Mouse (Mus musculus) E14TG2a.4 (cell line): ENCODE results near the gene Dzip1.
A peak's percentile ranks its signal among the peaks of the same experiment; 100 is the strongest.

Experiments
- H3K27me3 ChIP-seq: 2 replicates; pipeline ENCODE4 v1.6.1; 2014; ENCODE audit warnings: low read length, control low read depth; ENCODE audit not compliant: insufficient read depth
- H3K36me3 ChIP-seq: 2 replicates; pipeline ENCODE4 v1.6.1; 2014; ENCODE audit warnings: low read length, control low read depth; ENCODE audit not compliant: insufficient read depth
- H3K4me1 ChIP-seq: replicated peaks from 2 replicates; pipeline ENCODE4 v1.6.1; 2014; ENCODE audit warnings: low read depth, low read length, control low read depth
- H3K4me3 ChIP-seq: replicated peaks from 2 replicates; pipeline ENCODE4 v1.5.1; 2014; ENCODE audit warnings: mild to moderate bottlenecking, low read length
- H3K9me3 ChIP-seq: 2 replicates; pipeline ENCODE4 v1.6.1; 2014; ENCODE audit warnings: low read length, control low read depth
- CTCF ChIP-seq: conservative IDR thresholded peaks from 2 replicates; pipeline ENCODE4 v1.5.1; 2014; ENCODE audit warnings: low read length
- NANOG ChIP-seq: IDR thresholded peaks from 2 replicates; pipeline ENCODE4 v1.6.1; 2014; ENCODE audit warnings: borderline replicate concordance, low read length, mixed read lengths
- POU5F1 ChIP-seq: IDR thresholded peaks from 2 replicates; pipeline ENCODE4 v1.6.1; 2014; ENCODE audit warnings: low read length, borderline replicate concordance

Gene Dzip1

GRCm38 (mm10) chr14:118854371-118855114 is 70.7 kb downstream of the Dzip1 start:
- H3K4me3 ChIP-seq, result peak overlapping the region; percentile 80
- H3K27me3 ChIP-seq, result peaks cover 62% of the 10 kb centered on the region
- no peak for TF ChIP-seq NANOG
- no peak for TF ChIP-seq POU5F1
- no peak for TF ChIP-seq CTCF

GRCm38 (mm10) chr14:118851496-118852107 is 73.7 kb downstream of the Dzip1 start:
- H3K27me3 ChIP-seq, result peaks cover 41% of the 10 kb centered on the region
- no peaks in the 10 kb centered on the region for H3K36me3 ChIP-seq
- H3K4me3 ChIP-seq, result no peak overlapping the region
- TF ChIP-seq POU5F1 (no peak), CTCF (no peak), NANOG (no peak)
- peaks cover 23% of the 10 kb centered on the region for H3K4me1 ChIP-seq
- no peaks in the 10 kb centered on the region for H3K9me3 ChIP-seq

More at GRCm38 (mm10) chr14:118854371-118855114, 70.7 kb downstream of the Dzip1 start:
- Histone ChIP-seq H3K36me3 (no peaks in the 10 kb centered on the region), H3K9me3 (peaks cover 5% of the 10 kb centered on the region; the same call in 1 of the 2 replicates), H3K4me1 (peaks cover 23% of the 10 kb centered on the region)

GRCm38 (mm10) chr14:118850696-118851035 is 74.6 kb downstream of the Dzip1 start:
- Histone ChIP-seq H3K4me1 (peaks cover 23% of the 10 kb centered on the region), H3K27me3 (peaks cover 34% of the 10 kb centered on the region), H3K9me3 (no peaks in the 10 kb centered on the region), H3K36me3 (no peaks in the 10 kb centered on the region), H3K4me3 (no peak overlapping the region)
- TF ChIP-seq CTCF (no peak), NANOG (no peak), POU5F1 (no peak)

GRCm38 (mm10) chr14:118850011-118850695 is 75.1 kb downstream of the Dzip1 start:
- H3K4me3 ChIP-seq, result no peak overlapping the region
- H3K9me3 ChIP-seq, result no peaks in the 10 kb centered on the region
- H3K36me3 ChIP-seq, result no peaks in the 10 kb centered on the region
- no peak for TF ChIP-seq NANOG
- no peak for TF ChIP-seq POU5F1
- no peak for TF ChIP-seq CTCF
- H3K27me3 ChIP-seq, result peaks cover 29% of the 10 kb centered on the region
- peaks cover 19% of the 10 kb centered on the region for H3K4me1 ChIP-seq

- H3K9me3 ChIP-seq, result no peaks in the 10 kb centered on the region
- no peak overlapping the region for H3K4me3 ChIP-seq
- peaks cover 5% of the 10 kb centered on the region; the same call in 1 of the 2 replicates for H3K4me1 ChIP-seq
- H3K36me3 ChIP-seq, result no peaks in the 10 kb centered on the region
- peaks cover 9% of the 10 kb centered on the region for H3K27me3 ChIP-seq
- TF ChIP-seq POU5F1 (no peak), NANOG (no peak), CTCF (no peak)
Observed at GRCm38 (mm10) chr14:118848171-118848570, 77.1 kb downstream of the Dzip1 start.

- Histone ChIP-seq H3K9me3 (no peaks in the 10 kb centered on the region), H3K4me1 (peaks cover 5% of the 10 kb centered on the region; the same call in 1 of the 2 replicates), H3K27me3 (no peaks in the 10 kb centered on the region), H3K36me3 (no peaks in the 10 kb centered on the region), H3K4me3 (no peak overlapping the region)
- no peak for TF ChIP-seq CTCF
- no peak for TF ChIP-seq POU5F1
- TF ChIP-seq NANOG, result no peak
Observed at GRCm38 (mm10) chr14:118846834-118847233, 78.4 kb downstream of the Dzip1 start.

- Histone ChIP-seq H3K4me3 (no peak overlapping the region), H3K36me3 (no peaks in the 10 kb centered on the region), H3K9me3 (no peaks in the 10 kb centered on the region), H3K27me3 (no peaks in the 10 kb centered on the region), H3K4me1 (no peaks in the 10 kb centered on the region)
- TF ChIP-seq CTCF (no peak), POU5F1 (no peak), NANOG (no peak)
Observed at GRCm38 (mm10) chr14:118842353-118842752, 82.9 kb downstream of the Dzip1 start.

- Histone ChIP-seq H3K4me3 (no peak overlapping the region), H3K36me3 (no peaks in the 10 kb centered on the region), H3K9me3 (no peaks in the 10 kb centered on the region), H3K4me1 (no peaks in the 10 kb centered on the region), H3K27me3 (no peaks in the 10 kb centered on the region)
- TF ChIP-seq CTCF, result no peak
- no peak for TF ChIP-seq NANOG
- TF ChIP-seq POU5F1, result no peak
Observed at GRCm38 (mm10) chr14:118840027-118840426, 85.2 kb downstream of the Dzip1 start.
